In the genomic region with DNA sequence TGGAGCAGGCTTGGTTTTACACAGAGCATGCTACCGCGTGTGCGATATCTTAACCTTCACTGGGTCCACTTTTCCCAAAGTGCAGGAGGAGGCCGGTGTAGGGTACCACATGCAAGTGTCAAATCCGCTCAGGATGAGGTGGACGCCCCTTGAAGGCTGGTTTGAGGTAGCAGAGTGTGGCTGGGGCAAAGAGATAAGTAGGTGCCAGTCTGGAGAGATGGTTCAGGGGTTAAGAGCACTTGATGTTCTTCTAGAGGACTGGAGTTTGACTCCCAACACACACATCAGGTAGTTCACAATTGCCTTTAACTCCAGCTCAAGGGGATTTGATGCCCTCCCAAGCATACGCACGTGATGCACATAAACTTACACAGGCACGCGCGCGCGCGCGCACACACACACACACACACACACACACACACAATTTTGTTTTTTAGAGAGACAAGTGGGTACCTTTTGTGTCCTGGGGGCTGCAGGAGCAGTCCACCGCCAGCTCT, we compare ENCODE assay signal across 8 mouse cellular contexts. TPM values are rescaled to one million over a fixed set of nuclear protein-coding genes. Genes with fewer than 3 reads are reported as not detected.
DNase-seq lines count a peak whose midpoint lies in the region; ATAC-seq and TF ChIP-seq lines count a peak whose summit lies in the region.

No protein-coding gene starts in this region.

- H3K9me3 ChIP-seq in lung, embryonic 14.5 days (ENCODE audit: low read depth, low read length): no peaks in the 10 kb centered on the region
- no peaks in the 10 kb centered on the region for H3K9me3 ChIP-seq in embryonic facial prominence, embryonic 10.5 days
- no peaks in the 10 kb centered on the region for H3K9me3 ChIP-seq in hindbrain, embryonic 12.5 days (replicated peaks)
- no peaks in the 10 kb centered on the region for H3K9me3 ChIP-seq in midbrain, embryonic 12.5 days

- DNase-seq in lung, embryonic 14.5 days: no peak
- no peak for DNase-seq in lung, postnatal 4 days
- peak; percentile 13 for DNase-seq in embryonic facial prominence, embryonic 10.5 days (ENCODE audit: low spot score)
- DNase-seq in frontal cortex, postnatal 25 days (ENCODE audit: low spot score in 2 of 2): no peak
- no peak for DNase-seq in gastrocnemius, postnatal 14 days

- intact Hi-C loops in gastrocnemius, postnatal 14 days (cut with DNase I; ENCODE audit: low total_unique reads): no loop called here

- peak overlapping the region; percentile 90 for H3K4me2 ChIP-seq in lung, embryonic 14.5 days
- H3K4me2 ChIP-seq in hindbrain, embryonic 12.5 days (replicated peaks): peak overlapping the region; percentile 92
- H3K4me2 ChIP-seq in midbrain, embryonic 12.5 days (replicated peaks): peak overlapping the region; percentile 93

- H3K27ac ChIP-seq in lung, embryonic 14.5 days (ENCODE audit: low read depth): no peak overlapping the region
- peak overlapping the region; percentile 88 for H3K27ac ChIP-seq in embryonic facial prominence, embryonic 10.5 days (replicated peaks)
- H3K27ac ChIP-seq in hindbrain, embryonic 12.5 days: peak overlapping the region; percentile 89
- peak overlapping the region; percentile 87; the same call in 1 of the 2 replicates for H3K27ac ChIP-seq in midbrain, embryonic 12.5 days (replicated peaks)

- H3K27me3 ChIP-seq in lung, embryonic 14.5 days (ENCODE audit: insufficient read depth, low read length): 0 out of 2 replicates have a peak, but pooled peaks cover 4% of the 10 kb centered on the region
- H3K27me3 ChIP-seq in embryonic facial prominence, embryonic 10.5 days (replicated peaks; ENCODE audit: low read depth, poor library complexity, severe bottlenecking): peaks cover 26% of the 10 kb centered on the region
- H3K27me3 ChIP-seq in hindbrain, embryonic 12.5 days: peaks cover 12% of the 10 kb centered on the region
- H3K27me3 ChIP-seq in midbrain, embryonic 12.5 days: peaks cover 15% of the 10 kb centered on the region

- 11% methylated on average over 16 of the region's 16 CpGs for WGBS in lung, embryonic 14.5 days
- WGBS in embryonic facial prominence, embryonic 10.5 days: 14% methylated on average over 16 of the region's 16 CpGs
- 14% methylated on average over 16 of the region's 16 CpGs for WGBS in hindbrain, embryonic 12.5 days
- 13% methylated on average over 16 of the region's 16 CpGs for WGBS in midbrain, embryonic 12.5 days

- H3K4me3 ChIP-seq in lung, embryonic 14.5 days (ENCODE audit: low read depth, low read length): peak overlapping the region; percentile 87
- peak overlapping the region; percentile 91 for H3K4me3 ChIP-seq in embryonic facial prominence, embryonic 10.5 days
- peak overlapping the region; percentile 90 for H3K4me3 ChIP-seq in hindbrain, embryonic 12.5 days
- peak overlapping the region; percentile 85 for H3K4me3 ChIP-seq in midbrain, embryonic 12.5 days

- no peak for TF ChIP-seq CTCF in lung, embryonic 14.5 days (IDR thresholded peaks at IDR 0.05; ENCODE audit: low read depth)

- H3K36me3 ChIP-seq in lung, embryonic 14.5 days (ENCODE audit: insufficient read depth): peaks cover 11% of the 10 kb centered on the region
- H3K36me3 ChIP-seq in embryonic facial prominence, embryonic 10.5 days (replicated peaks): peaks cover 23% of the 10 kb centered on the region
- H3K36me3 ChIP-seq in hindbrain, embryonic 12.5 days: peaks cover 17% of the 10 kb centered on the region
- H3K36me3 ChIP-seq in midbrain, embryonic 12.5 days: peaks cover 16% of the 10 kb centered on the region; the same call in 1 of the 2 replicates

- H3K9ac ChIP-seq in lung, embryonic 14.5 days: peak overlapping the region; percentile 72
- peak overlapping the region; percentile 78 for H3K9ac ChIP-seq in hindbrain, embryonic 12.5 days
- H3K9ac ChIP-seq in midbrain, embryonic 12.5 days (replicated peaks): peak overlapping the region; percentile 76

- ATAC-seq in lung, embryonic 14.5 days (ENCODE audit: insufficient read depth): no peak; the same call in 1 of the 2 replicates
- no peak for ATAC-seq in hindbrain, embryonic 12.5 days (ENCODE audit: low FRiP score)
- no peak for ATAC-seq in midbrain, embryonic 12.5 days (ENCODE audit: low FRiP score, low read depth)
- no peak for ATAC-seq in granulocyte monocyte progenitor cell, adult 5-6 weeks (replicated peaks; ENCODE audit: poor library complexity, severe bottlenecking)

- peaks cover 7% of the 10 kb centered on the region; the same call in 1 of the 2 replicates for H3K4me1 ChIP-seq in lung, embryonic 14.5 days (ENCODE audit: insufficient read depth)
- peaks cover 33% of the 10 kb centered on the region for H3K4me1 ChIP-seq in embryonic facial prominence, embryonic 10.5 days
- peaks cover 17% of the 10 kb centered on the region for H3K4me1 ChIP-seq in hindbrain, embryonic 12.5 days
- peaks cover 16% of the 10 kb centered on the region for H3K4me1 ChIP-seq in midbrain, embryonic 12.5 days

RNA-seq across cellular contexts. Expression of a gene that starts 1.0 kb away (rescaled TPM):
- 5.0 TPM in 2 replicates for polyA plus RNA-seq in lung, embryonic 14.5 days (2014; fragmentation: Nextera tagmentation; extraction: Ambion mirVana)
- polyA plus RNA-seq in embryonic facial prominence, embryonic 10.5 days (2016; fragmentation: Nextera tagmentation; extraction: Ambion mirVana): 2.7 and 2.8 TPM in 2 replicates
- 2.6 and 2.8 TPM in 2 replicates for polyA plus RNA-seq in hindbrain, embryonic 12.5 days (2016; fragmentation: Nextera tagmentation; extraction: Ambion mirVana)
- 2.3 TPM in 2 replicates for polyA plus RNA-seq in midbrain, embryonic 12.5 days (2016; fragmentation: Nextera tagmentation; extraction: Ambion mirVana)
- 10.7 and 13.4 TPM in 2 replicates for total RNA-seq in granulocyte monocyte progenitor cell, adult 5-6 weeks (2014; fragmentation: Nextera tagmentation)
- 9.3 and 10.5 TPM in 2 replicates for total RNA-seq in granulocyte monocyte progenitor cell, adult 5-6 weeks (2017)
- 1 to 10 TPM; 4.9 to 5.6 TPM for total RNA-seq in gastrocnemius, postnatal 14 days (2021)

RNA-seq across cellular contexts. Expression of a gene that starts 51.5 kb away (rescaled TPM):
- 47.7 and 51.4 TPM in 2 replicates for polyA plus RNA-seq in lung, embryonic 14.5 days (2014; fragmentation: Nextera tagmentation; extraction: Ambion mirVana)
- 43.8 and 46.8 TPM in 2 replicates for polyA plus RNA-seq in embryonic facial prominence, embryonic 10.5 days (2016; fragmentation: Nextera tagmentation; extraction: Ambion mirVana)
- 39.5 and 43.2 TPM in 2 replicates for polyA plus RNA-seq in hindbrain, embryonic 12.5 days (2016; fragmentation: Nextera tagmentation; extraction: Ambion mirVana)
- 41.4 and 41.5 TPM in 2 replicates for polyA plus RNA-seq in midbrain, embryonic 12.5 days (2016; fragmentation: Nextera tagmentation; extraction: Ambion mirVana)
- 11.3 and 26.6 TPM in 2 replicates for total RNA-seq in granulocyte monocyte progenitor cell, adult 5-6 weeks (2014; fragmentation: Nextera tagmentation)
- total RNA-seq in granulocyte monocyte progenitor cell, adult 5-6 weeks (2017): 49.5 and 52.8 TPM in 2 replicates
- 10 to 100 TPM; 15.3 to 15.6 TPM for total RNA-seq in gastrocnemius, postnatal 14 days (2021)
